Mouse (Mus musculus): Measurements from ENCODE around the gene Mafg. TPM values are rescaled to one million over a fixed set of nuclear protein-coding genes. Genes with fewer than 3 reads are reported as not detected.

Mafg gene
- total and polyA plus RNA-seq, 3 experiments: 26.5 to 113 (median 54.0) TPM

- TF ChIP-seq BHLHE40 (IDR thresholded peaks at IDR 0.05; ENCODE audit: borderline replicate concordance, low read depth, low read length): peak; percentile 32; the same call in 1 of the 2 replicates
- TF ChIP-seq EP300 (IDR thresholded peaks at IDR 0.05; ENCODE audit: low read depth in 1 of 2, low read length in 2 of 2): no peak
- TF ChIP-seq ZMIZ1 (IDR thresholded peaks at IDR 0.05; ENCODE audit: low read depth, low read length): peak; percentile 30; the same call in 1 of the 2 replicates
- no peak for TF ChIP-seq MXI1 (IDR thresholded peaks at IDR 0.05; ENCODE audit: low read depth, low read length)
- no peak for TF ChIP-seq MEF2A (IDR thresholded peaks at IDR 0.05; ENCODE audit: extremely low read depth, insufficient replicate concordance, low read depth, low read length, poor library complexity, severe bottlenecking)
- TF ChIP-seq HCFC1 (IDR thresholded peaks at IDR 0.05; ENCODE audit: low read depth, low read length): 0 out of 2 replicates have a peak, but pooled peaks have one; percentile 20
- no peak for TF ChIP-seq USF2 (IDR thresholded peaks at IDR 0.05; ENCODE audit: borderline replicate concordance in 1 of 2, insufficient read depth in 1 of 2, low read depth in 1 of 2, low read length in 2 of 2)
- peak; percentile 86 to 94 (median 89) for TF ChIP-seq CTCF (IDR thresholded peaks at IDR 0.05 in 2 of 3, conservative IDR thresholded peaks at IDR 0.05 in 1 of 3; ENCODE audit: control insufficient read depth in 1 of 3, insufficient read depth in 1 of 3, low read depth in 2 of 3, low read length in 3 of 3, poor library complexity in 1 of 3, severe bottlenecking in 1 of 3)
- TF ChIP-seq SMC3 (IDR thresholded peaks at IDR 0.05; ENCODE audit: low read depth, low read length): peak; percentile 90
- TF ChIP-seq CHD2 (IDR thresholded peaks at IDR 0.05; ENCODE audit: low read length): no peak
- TF ChIP-seq SIN3A (IDR thresholded peaks at IDR 0.05; ENCODE audit: low read length): 0 out of 2 replicates have a peak, but pooled peaks have one; percentile 38
- TF ChIP-seq POLR2AphosphoS2 (IDR thresholded peaks at IDR 0.05; ENCODE audit: low read length): no peak
- TF ChIP-seq ZKSCAN1 (IDR thresholded peaks at IDR 0.05; ENCODE audit: low read depth, low read length): no peak
- TF ChIP-seq ZNF384 (IDR thresholded peaks at IDR 0.05; ENCODE audit: low read depth, low read length): no peak
- TF ChIP-seq MYC (IDR thresholded peaks at IDR 0.05; ENCODE audit: low read depth, low read length): no peak
- no peak for TF ChIP-seq GABPA (IDR thresholded peaks at IDR 0.05; ENCODE audit: low read depth, low read length)
- TF ChIP-seq TCF12 (IDR thresholded peaks at IDR 0.05; ENCODE audit: low read depth, low read length): no peak
- peak; percentile 85 for TF ChIP-seq RAD21 (IDR thresholded peaks at IDR 0.05; ENCODE audit: low read depth, low read length)
- TF ChIP-seq CHD1 (IDR thresholded peaks at IDR 0.05; ENCODE audit: low read depth, low read length): no peak
Observed at GRCm38 (mm10) chr11:120612763-120613162, 20.6 kb downstream of the Mafg start (continued).

- no peaks in the 10 kb centered on the region for H3K9me3 ChIP-seq (replicated peaks; ENCODE audit: insufficient read depth, low read length)
- peaks cover 5% of the 10 kb centered on the region; the same call in 1 of the 2 replicates for H3K79me2 ChIP-seq (ENCODE audit: control insufficient read depth, insufficient read depth, low read length, poor library complexity)
- H3K36me3 ChIP-seq (ENCODE audit: control insufficient read depth in 1 of 2, insufficient read depth in 2 of 2, low read length in 2 of 2): peaks cover 0 to 1% of the 10 kb centered on the region in 2 experiments; a peak in 2 of 4 replicates
- no peak for TF ChIP-seq NELFE (IDR thresholded peaks at IDR 0.05; ENCODE audit: low read depth, low read length)
- no peak for TF ChIP-seq MEF2A (IDR thresholded peaks at IDR 0.05; ENCODE audit: extremely low read depth, insufficient replicate concordance, low read depth, low read length, poor library complexity, severe bottlenecking)
- TF ChIP-seq USF1 (IDR thresholded peaks at IDR 0.05; ENCODE audit: low read depth, low read length): no peak
- TF ChIP-seq EP300 (IDR thresholded peaks at IDR 0.05; ENCODE audit: low read depth in 1 of 2, low read length in 2 of 2): no peak
- TF ChIP-seq ETS1 (IDR thresholded peaks at IDR 0.05; ENCODE audit: low read depth, low read length): no peak
- H3K9ac ChIP-seq (ENCODE audit: control insufficient read depth, low read depth, low read length, poor library complexity, severe bottlenecking): no peak overlapping the region
- H3K27me3 ChIP-seq (ENCODE audit: control insufficient read depth in 1 of 2, insufficient read depth in 2 of 2, low read length in 2 of 2): no peaks in the 10 kb centered on the region
- H3K27ac ChIP-seq (ENCODE audit: control insufficient read depth, low read depth, low read length): no peak overlapping the region
- no peak overlapping the region for H3K4me3 ChIP-seq (ENCODE audit: control insufficient read depth in 1 of 2, insufficient read depth in 1 of 2, low read depth in 2 of 2, low read length in 2 of 2)
- H3K4me1 ChIP-seq (ENCODE audit: control insufficient read depth in 1 of 2, insufficient read depth in 2 of 2, low read length in 2 of 2): no peaks in the 10 kb centered on the region
- no peak for DNase-seq (ENCODE audit: low read depth, low spot score)
Observed at GRCm38 (mm10) chr11:120610477-120611046, 22.8 kb downstream of the Mafg start.
